Mouse (Mus musculus): ENCODE measurements around the gene Nfkb1.

Nfkb1 gene

GRCm38 (mm10) chr3:135586060-135586459 lies 105.3 kb downstream of the Nfkb1 start:
- no peak for DNase-seq (ENCODE audit: low read depth, low spot score)

GRCm38 (mm10) chr3:135585482-135585881 lies 105.9 kb downstream of the Nfkb1 start:
- DNase-seq (ENCODE audit: low read depth, low spot score) = no peak

GRCm38 (mm10) chr3:135582246-135582645 lies 109.1 kb downstream of the Nfkb1 start:
- no peak for DNase-seq (ENCODE audit: low read depth, low spot score)

GRCm38 (mm10) chr3:135581606-135582117 lies 109.7 kb downstream of the Nfkb1 start:
- DNase-seq (ENCODE audit: low read depth, low spot score) = peak; percentile 74

- DNase-seq (ENCODE audit: low read depth, low spot score) = no peak
Measured at GRCm38 (mm10) chr3:135580439-135581275, 110.7 kb downstream of the Nfkb1 start.

- DNase-seq (ENCODE audit: low read depth, low spot score) = no peak
Measured at GRCm38 (mm10) chr3:135579179-135579578, 112.2 kb downstream of the Nfkb1 start.

- DNase-seq (ENCODE audit: low read depth, low spot score) = no peak
Measured at GRCm38 (mm10) chr3:135578588-135579140, 112.7 kb downstream of the Nfkb1 start.

GRCm38 (mm10) chr3:135575126-135575525 lies 116.2 kb downstream of the Nfkb1 start:
- DNase-seq (ENCODE audit: low read depth, low spot score) = no peak

GRCm38 (mm10) chr3:135573051-135573450 lies 118.3 kb downstream of the Nfkb1 start:
- no peak for DNase-seq (ENCODE audit: low read depth, low spot score)

GRCm38 (mm10) chr3:135571540-135571939 lies 119.8 kb downstream of the Nfkb1 start:
- no peak for DNase-seq (ENCODE audit: low read depth, low spot score)

- no peak for DNase-seq (ENCODE audit: low read depth, low spot score)
Measured at GRCm38 (mm10) chr3:135568633-135569032, 122.7 kb downstream of the Nfkb1 start.

- DNase-seq (ENCODE audit: low read depth, low spot score) = no peak
Measured at GRCm38 (mm10) chr3:135567888-135568287, 123.5 kb downstream of the Nfkb1 start.

GRCm38 (mm10) chr3:135565306-135565705 lies 126.0 kb downstream of the Nfkb1 start:
- no peak for DNase-seq (ENCODE audit: low read depth, low spot score)

GRCm38 (mm10) chr3:135564706-135565105 lies 126.6 kb downstream of the Nfkb1 start:
- no peak for DNase-seq (ENCODE audit: low read depth, low spot score)

- DNase-seq (ENCODE audit: low read depth, low spot score) = no peak
Measured at GRCm38 (mm10) chr3:135563163-135563689, 128.1 kb downstream of the Nfkb1 start.

GRCm38 (mm10) chr3:135562036-135562435 lies 129.3 kb downstream of the Nfkb1 start:
- DNase-seq (ENCODE audit: low read depth, low spot score) = no peak

- DNase-seq (ENCODE audit: low read depth, low spot score) = peak; percentile 47
Measured at GRCm38 (mm10) chr3:135556851-135557662, 134.3 kb downstream of the Nfkb1 start.

GRCm38 (mm10) chr3:135556052-135556587 lies 135.2 kb downstream of the Nfkb1 start:
- peak; percentile 71 for DNase-seq (ENCODE audit: low read depth, low spot score)

- DNase-seq (ENCODE audit: low read depth, low spot score) = no peak
Measured at GRCm38 (mm10) chr3:135555192-135555591, 136.2 kb downstream of the Nfkb1 start.

- DNase-seq (ENCODE audit: low read depth, low spot score) = no peak
Measured at GRCm38 (mm10) chr3:135552874-135553273, 138.5 kb downstream of the Nfkb1 start.

GRCm38 (mm10) chr3:135547298-135547697 lies 144.0 kb downstream of the Nfkb1 start:
- no peak for DNase-seq (ENCODE audit: low read depth, low spot score)
